Mouse (Mus musculus) kidney, postnatal 36 days (tissue): ENCODE measurements at regions not wholly inside any gene's neighbourhood (a gene's known extent, or its start where the extent isn't known, plus 50 kb on each side); places are given as distances from the start of the nearest gene placed in this dataset.
A peak's percentile ranks its signal among the peaks of the same experiment; 100 is the strongest.

Experiments used
- DNase-seq, 2 experiments: peaks; one replicate each; pipeline ENCODE4 v3.0.0; 2021 to 2022; ENCODE audit warnings: mixed read lengths in 2 of 2

DNA sequence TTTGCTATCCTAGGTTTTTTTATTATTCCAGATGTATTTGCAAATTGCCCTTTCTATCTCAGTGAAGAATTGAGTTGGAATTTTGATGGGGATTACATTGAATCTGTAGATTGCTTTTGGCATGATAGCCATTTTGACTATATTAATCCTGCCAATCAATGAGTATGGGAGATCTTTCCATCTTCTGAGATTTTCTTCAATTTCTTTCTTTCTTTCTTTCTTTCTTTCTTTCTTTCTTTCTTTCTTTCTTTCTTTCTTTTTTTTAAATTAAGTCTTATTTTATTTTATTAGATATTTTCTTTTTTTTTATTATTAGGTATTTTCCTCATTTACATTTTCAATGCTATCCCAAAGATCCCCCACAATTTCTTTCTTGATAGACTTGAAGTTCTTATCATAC is 719.7 kb downstream of the Gm6685 start:
- DNase-seq: peak in 1 of 2 experiments; percentile 57
